Mouse (Mus musculus) embryonic facial prominence, embryonic 11.5 days (tissue): ENCODE measurements around the gene Lypla2. TPM values are rescaled to one million over a fixed set of nuclear protein-coding genes. Genes with fewer than 3 reads are reported as not detected.

Source experiments
- ATAC-seq: fragments of 200-750 bp; cut with Nextera tagmentation; replicated peaks from 2 replicates; pipeline ENCODE4 v1.8.0; 2017; ENCODE audit warnings: low read depth; ENCODE audit not compliant: insufficient number of reproducible peaks, low FRiP score, low TSS enrichment
- DNase-seq: peaks from one replicate; pipeline ENCODE4 v3.0.0-alpha.2; 2015; ENCODE audit warnings: low spot score
- H3K27ac ChIP-seq: fragments of 300-500 bp; sonication (generic); replicated peaks from 2 replicates; pipeline ENCODE4 v1.5.1; 2014; ENCODE audit warnings: mild to moderate bottlenecking, low read depth, low read length, control low read depth
- H3K27me3 ChIP-seq: fragments of 300-500 bp; sonication (generic); 2 replicates; pipeline ENCODE4 v1.6.1; 2014; ENCODE audit warnings: mild to moderate bottlenecking, low read length, moderate library complexity, mixed read lengths; ENCODE audit not compliant: control insufficient read depth, insufficient read depth
- H3K36me3 ChIP-seq: fragments of 300-500 bp; sonication (generic); replicated peaks from 2 replicates; pipeline ENCODE4 v1.6.1; 2014; ENCODE audit warnings: low read depth, mild to moderate bottlenecking, low read length, moderate library complexity, mixed read lengths; ENCODE audit not compliant: control insufficient read depth, insufficient read depth
- H3K4me1 ChIP-seq: fragments of 300-500 bp; sonication (generic); 2 replicates; pipeline ENCODE4 v1.6.1; 2014; ENCODE audit warnings: low read length, mixed read lengths; ENCODE audit not compliant: control insufficient read depth, insufficient read depth
- H3K4me2 ChIP-seq: fragments of 300-500 bp; sonication (generic); 2 replicates; pipeline ENCODE4 v1.6.1; 2014; ENCODE audit warnings: low read depth, mild to moderate bottlenecking, control low read depth, low read length, moderate library complexity
- H3K4me3 ChIP-seq: fragments of 300-500 bp; sonication (generic); 2 replicates; pipeline ENCODE4 v1.5.1; 2014; ENCODE audit warnings: low read depth, low read length, control low read depth
- H3K9ac ChIP-seq: fragments of 300-500 bp; sonication (generic); replicated peaks from 2 replicates; pipeline ENCODE4 v1.6.1; 2014; ENCODE audit warnings: mild to moderate bottlenecking, control low read depth, low read length
- H3K9me3 ChIP-seq: fragments of 300-500 bp; sonication (generic); replicated peaks from 2 replicates; pipeline ENCODE4 v1.6.1; 2016; ENCODE audit warnings: mild to moderate bottlenecking, low read length, inconsistent platforms, mixed read lengths; ENCODE audit not compliant: control insufficient read depth
- WGBS: fragments of 180-500 bp; shearing (Covaris S2); extraction: QIAGEN DNeasy Blood & Tissue Kit; methylation state at CpG from one replicate; pipeline ENCODE4 v1.1.7; 2014; 5-methylcytosine and 5-hydroxymethylcytosine counted together
- polyA plus RNA-seq: library from polyadenylated mRNA; unstranded; fragments of >200 nt; fragmentation: Nextera tagmentation; extraction: Ambion mirVana; gene quantifications from 2 replicates; pipeline ENCODE4 v1.2.1, GENCODE M21; 2014

Lypla2 gene
- polyA plus RNA-seq, 1 experiment from 2014 or later, result 99.6 TPM

DNA sequence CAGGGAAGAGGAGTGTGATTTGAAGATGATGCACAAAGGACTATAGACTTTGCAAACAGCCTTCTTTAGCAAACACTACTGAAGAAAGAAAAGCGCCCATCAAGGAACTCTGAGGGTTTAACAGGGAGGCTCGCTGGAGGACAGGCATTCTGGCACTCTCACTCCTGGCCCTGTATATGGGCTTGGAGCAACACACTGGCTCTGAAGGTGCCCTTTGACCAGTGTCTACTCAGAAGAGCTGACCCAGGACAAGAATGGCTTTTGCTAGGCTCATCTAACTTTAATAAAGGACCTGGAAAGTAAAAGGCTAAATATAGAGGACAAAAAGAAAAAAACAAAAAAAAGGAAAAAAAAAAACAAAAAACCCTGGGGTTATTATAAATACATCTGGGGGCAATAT, 32.5 kb upstream of the Lypla2 start:
- ATAC-seq (no peak), DNase-seq (no peak)
- H3K36me3 ChIP-seq, result peaks cover 11% of the 10 kb centered on the region
- H3K27ac ChIP-seq, result no peak overlapping the region
- no peak overlapping the region for H3K4me3 ChIP-seq
- H3K4me2 ChIP-seq, result no peak overlapping the region
- no peaks in the 10 kb centered on the region for H3K27me3 ChIP-seq
- no peaks in the 10 kb centered on the region for H3K9me3 ChIP-seq
- H3K4me1 ChIP-seq, result no peaks in the 10 kb centered on the region
- H3K9ac ChIP-seq, result no peak overlapping the region
- 94% methylated on average over 2 of the region's 2 CpGs for WGBS

DNA sequence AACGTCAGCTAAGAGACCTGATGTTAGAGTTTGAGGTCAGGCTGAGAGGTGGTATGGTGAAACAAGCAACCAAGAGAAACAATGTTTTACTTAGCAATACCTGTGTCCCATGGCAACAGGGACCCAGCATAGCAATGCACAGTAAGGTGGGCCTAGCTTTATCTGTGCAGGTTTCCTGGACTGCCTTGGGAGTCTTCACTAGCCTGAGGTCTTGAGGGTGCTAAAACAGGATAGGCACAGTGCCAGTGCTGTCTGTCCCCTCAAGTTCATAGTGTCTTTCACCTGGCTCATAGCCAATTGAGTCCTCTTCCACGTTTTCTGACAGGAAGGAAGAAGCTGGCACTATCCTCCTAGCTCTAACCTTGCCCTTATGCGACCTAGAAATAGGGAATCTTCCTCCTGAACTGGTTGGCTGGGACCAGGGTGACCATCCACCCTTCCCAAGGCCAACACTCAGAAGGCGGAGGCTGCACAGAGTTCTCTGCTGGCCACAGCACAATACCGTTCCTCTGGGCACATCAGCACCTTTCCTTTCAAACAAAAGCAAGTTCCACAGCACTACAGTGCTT, 31.8 kb upstream of the Lypla2 start:
- H3K9ac ChIP-seq, result no peak overlapping the region
- 92% methylated on average over 5 of the region's 5 CpGs for WGBS
- H3K4me3 ChIP-seq, result no peak overlapping the region
- H3K27me3 ChIP-seq, result no peaks in the 10 kb centered on the region
- DNase-seq (no peak), ATAC-seq (no peak)
- no peak overlapping the region for H3K4me2 ChIP-seq
- no peaks in the 10 kb centered on the region for H3K4me1 ChIP-seq
- H3K36me3 ChIP-seq, result peaks cover 11% of the 10 kb centered on the region
- no peak overlapping the region for H3K27ac ChIP-seq
- no peaks in the 10 kb centered on the region for H3K9me3 ChIP-seq

DNA sequence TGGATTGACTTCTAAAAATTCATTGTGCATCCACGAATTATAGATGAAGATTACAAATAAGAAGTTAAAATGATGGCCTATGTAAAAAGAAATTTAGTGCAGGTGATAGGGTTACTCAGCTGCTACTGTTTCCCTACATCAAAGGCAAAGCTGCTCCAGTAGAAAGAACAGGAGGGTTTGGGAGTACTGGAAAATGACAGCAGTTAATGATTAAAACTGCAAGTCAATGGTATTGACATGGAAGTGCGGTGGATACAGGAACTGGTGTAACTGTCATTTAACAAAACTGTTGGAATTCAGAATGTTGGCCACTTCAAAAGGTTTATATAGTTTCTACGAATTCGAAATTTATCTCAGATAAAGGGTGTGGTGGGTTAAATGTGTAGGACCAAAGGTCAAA, 22.7 kb upstream of the Lypla2 start:
- WGBS, result 85% methylated on average over 4 of the region's 4 CpGs
- Histone ChIP-seq H3K36me3 (no peaks in the 10 kb centered on the region), H3K27ac (no peak overlapping the region), H3K4me2 (no peak overlapping the region), H3K4me1 (no peaks in the 10 kb centered on the region), H3K9ac (no peak overlapping the region), H3K27me3 (no peaks in the 10 kb centered on the region), H3K4me3 (no peak overlapping the region), H3K9me3 (no peaks in the 10 kb centered on the region)
- ATAC-seq, result no peak
- no peak for DNase-seq

DNA sequence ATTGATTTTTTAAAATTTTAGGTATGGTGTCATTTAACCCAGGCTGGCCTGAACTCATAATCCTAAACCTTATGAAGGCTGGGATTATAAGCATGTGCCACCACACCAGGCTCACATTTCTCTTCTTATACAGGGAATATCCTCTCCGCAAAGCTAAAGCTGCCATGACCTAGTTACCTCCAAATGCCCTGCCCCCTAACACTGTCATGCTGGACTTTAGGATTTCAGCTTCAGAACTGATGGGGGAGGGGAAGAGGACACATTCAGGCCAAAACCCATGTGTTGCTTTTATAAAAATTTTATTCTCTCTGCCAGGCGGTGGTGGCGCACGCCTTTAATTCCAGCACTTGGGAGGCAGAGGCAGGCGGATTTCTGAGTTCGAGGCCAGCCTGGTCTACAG, 21.5 kb upstream of the Lypla2 start:
- no peaks in the 10 kb centered on the region for H3K9me3 ChIP-seq
- WGBS, result 89% methylated on average over 6 of the region's 6 CpGs
- H3K4me1 ChIP-seq, result no peaks in the 10 kb centered on the region
- no peak overlapping the region for H3K4me2 ChIP-seq
- ATAC-seq (no peak), DNase-seq (no peak)
- no peaks in the 10 kb centered on the region for H3K27me3 ChIP-seq
- no peaks in the 10 kb centered on the region for H3K36me3 ChIP-seq
- no peak overlapping the region for H3K9ac ChIP-seq
- no peak overlapping the region for H3K4me3 ChIP-seq
- H3K27ac ChIP-seq, result no peak overlapping the region

DNA sequence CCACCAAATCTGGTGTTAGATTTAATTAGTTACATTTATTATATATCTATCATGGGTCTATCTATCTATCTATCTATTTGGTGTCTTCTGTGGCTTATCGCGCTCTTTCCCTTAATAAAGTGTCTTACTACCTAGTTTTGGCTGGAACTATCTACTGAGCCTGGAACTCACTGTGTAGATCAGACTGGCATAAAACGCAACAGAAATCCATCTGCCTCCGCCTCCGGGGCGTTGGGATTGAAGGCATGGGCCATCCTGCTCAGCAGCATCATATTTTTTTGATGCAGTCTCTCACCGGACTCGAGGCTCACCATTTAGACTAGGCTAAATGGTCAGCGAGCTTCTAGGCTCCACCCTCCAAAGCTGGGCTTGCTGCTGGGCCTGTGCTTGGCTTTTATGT, 15.3 kb upstream of the Lypla2 start:
- ATAC-seq (no peak), DNase-seq (no peak)
- H3K27ac ChIP-seq, result peak overlapping the region; percentile 73; the same call in 1 of the 2 replicates
- H3K4me1 ChIP-seq, result no peaks in the 10 kb centered on the region; the same call in 1 of the 2 replicates
- H3K4me2 ChIP-seq, result peak overlapping the region; percentile 84
- peaks cover 5% of the 10 kb centered on the region for H3K36me3 ChIP-seq
- peak overlapping the region; percentile 95 for H3K9ac ChIP-seq
- H3K9me3 ChIP-seq, result no peaks in the 10 kb centered on the region
- peak overlapping the region; percentile 95 for H3K4me3 ChIP-seq
- 68% methylated on average over 9 of the region's 9 CpGs for WGBS
- no peaks in the 10 kb centered on the region for H3K27me3 ChIP-seq

DNA sequence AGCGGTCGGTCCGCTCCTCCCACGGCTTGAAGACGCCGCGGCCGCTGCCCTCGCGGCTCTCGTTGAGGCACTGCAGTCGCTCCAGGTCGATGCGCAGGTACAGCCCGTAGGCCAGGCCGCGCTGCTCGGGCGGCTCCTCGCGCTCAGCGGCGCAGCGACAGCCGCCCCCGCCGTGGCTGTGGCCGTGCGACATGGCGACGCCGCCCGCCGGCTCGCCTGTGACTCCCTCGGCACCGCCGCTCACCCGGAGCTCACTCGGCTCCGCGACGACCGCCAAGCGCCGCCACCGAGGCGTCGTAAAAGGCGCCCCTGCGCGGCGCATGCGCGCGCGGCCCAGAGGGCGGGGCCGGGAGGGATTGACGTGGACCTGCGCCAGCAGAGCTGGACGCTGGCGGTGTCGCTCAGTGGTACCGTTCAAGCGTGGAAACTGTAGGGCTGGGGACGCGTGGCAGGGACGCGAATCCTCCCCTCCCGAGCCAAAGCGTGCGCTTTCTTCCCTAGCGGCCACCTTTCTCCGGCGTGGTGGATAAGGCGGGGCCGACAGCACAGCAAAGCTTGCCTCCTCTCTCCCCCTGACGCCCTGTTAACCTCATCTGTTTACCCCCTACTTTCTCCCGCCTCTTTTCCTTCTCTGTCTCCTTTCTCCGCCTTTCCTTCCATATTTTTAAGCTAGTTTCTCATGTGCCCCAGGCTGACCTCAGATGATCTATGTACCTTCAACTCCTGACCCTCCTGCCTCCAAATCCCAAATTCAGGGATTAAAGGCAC, 14.7 kb upstream of the Lypla2 start, which contains the start of gene Pithd1:
Pithd1 (minus strand) TSS at position 322 of the 768 bp plus-strand sequence.
- Histone ChIP-seq H3K9me3 (no peaks in the 10 kb centered on the region), H3K4me1 (no peaks in the 10 kb centered on the region; the same call in 1 of the 2 replicates), H3K27me3 (no peaks in the 10 kb centered on the region), H3K9ac (peak within 1 kb of the TSS; percentile 95), H3K4me3 (peak within 1 kb of the TSS; percentile 95), H3K36me3 (peaks cover 5% of the 10 kb centered on the region), H3K4me2 (peak within 1 kb of the TSS; percentile 84), H3K27ac (peak within 1 kb of the TSS; percentile 73)
- under 1% methylated on average over 81 of the region's 81 CpGs for WGBS
- ATAC-seq (peak; percentile 91), DNase-seq (peak; percentile 92)

DNA sequence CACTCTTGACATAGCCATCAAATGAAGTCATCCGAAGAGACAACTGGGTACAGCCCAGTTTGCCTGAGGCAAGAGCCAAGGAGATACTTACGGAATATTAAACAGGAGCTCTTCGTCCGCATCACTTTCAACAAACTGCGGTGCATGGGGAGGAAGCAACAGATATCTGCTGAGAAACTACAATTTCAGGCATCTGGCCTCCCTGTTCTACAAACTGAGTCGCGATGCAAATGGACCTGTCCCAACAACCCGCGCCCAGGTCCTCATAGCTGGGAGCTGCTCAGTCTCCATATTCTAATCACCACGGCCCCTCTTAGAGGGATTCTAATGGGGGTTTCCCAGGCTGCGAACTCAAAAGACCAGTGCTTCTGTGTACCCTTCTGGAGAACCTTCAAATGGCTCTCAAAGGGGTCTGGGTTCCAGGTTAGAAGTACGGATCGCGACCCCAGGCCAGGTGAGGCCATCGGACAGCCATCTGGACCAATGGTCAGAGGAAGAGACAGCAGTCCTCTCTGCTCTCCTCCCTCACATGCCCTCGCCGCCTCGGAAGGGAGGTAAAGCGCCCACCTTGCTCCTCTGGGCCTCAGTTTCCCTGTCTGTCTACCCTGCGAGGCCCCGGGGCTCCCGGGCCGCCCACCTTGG, 14.0 kb upstream of the Lypla2 start:
- DNase-seq, result no peak
- ATAC-seq, result peak; percentile 10; the same call in 1 of the 2 replicates
- Histone ChIP-seq H3K4me1 (no peaks in the 10 kb centered on the region; the same call in 1 of the 2 replicates), H3K27me3 (no peaks in the 10 kb centered on the region), H3K36me3 (peaks cover 5% of the 10 kb centered on the region), H3K27ac (peak overlapping the region; percentile 73), H3K9ac (peak overlapping the region; percentile 95), H3K9me3 (no peaks in the 10 kb centered on the region), H3K4me2 (peak overlapping the region; percentile 84), H3K4me3 (peak overlapping the region; percentile 95)
- WGBS, result 8% methylated on average over 22 of the region's 23 CpGs

GRCm38 (mm10) chr4:135985769-135986168, 13.3 kb upstream of the Lypla2 start:
- WGBS, result 86% methylated on average over 7 of the region's 7 CpGs

More at GRCm38 (mm10) chr4:135985769-135986168, 13.3 kb upstream of the Lypla2 start:
- DNase-seq (no peak), ATAC-seq (no peak)
- no peaks in the 10 kb centered on the region for H3K27me3 ChIP-seq
- H3K4me2 ChIP-seq, result peak overlapping the region; percentile 84
- H3K4me3 ChIP-seq, result peak overlapping the region; percentile 95
- H3K9me3 ChIP-seq, result no peaks in the 10 kb centered on the region
- H3K36me3 ChIP-seq, result peaks cover 5% of the 10 kb centered on the region
- no peaks in the 10 kb centered on the region; the same call in 1 of the 2 replicates for H3K4me1 ChIP-seq
- H3K27ac ChIP-seq, result no peak overlapping the region
- no peak overlapping the region; the same call in 1 of the 2 replicates for H3K9ac ChIP-seq
